Mouse (Mus musculus): ENCODE measurements around the gene Ugt2b34. TPM values are rescaled to one million over a fixed set of nuclear protein-coding genes. Genes with fewer than 3 reads are reported as not detected.

The Ugt2b34 gene
- total RNA-seq, 2 experiments from 2014 or later: not detected

Other genes with a start within 250 kb of the Ugt2b34 start
- gene Tmprss11b, start 230.6 kb downstream of the Ugt2b34 start, total RNA-seq (2014; fragmentation: Nextera tagmentation): not detected in 2 replicates
- gene Tmprss11b, start 230.6 kb downstream of the Ugt2b34 start, total RNA-seq (2017): not detected in 2 replicates
- gene Tmprss11e, start 161.1 kb downstream of the Ugt2b34 start, total RNA-seq (2014; fragmentation: Nextera tagmentation): not detected in 2 replicates
- gene Tmprss11e, start 161.1 kb downstream of the Ugt2b34 start, total RNA-seq (2017): not detected in 2 replicates
- gene Ythdc1, start 102.7 kb downstream of the Ugt2b34 start, total RNA-seq (2014; fragmentation: Nextera tagmentation): 82.5 and 97.7 TPM in 2 replicates
- 134 and 171 TPM in 2 replicates for gene Ythdc1, start 102.7 kb downstream of the Ugt2b34 start, total RNA-seq (2017)
- gene Ugt2b1, start 19.6 kb upstream of the Ugt2b34 start, total RNA-seq (2014; fragmentation: Nextera tagmentation): not detected in 2 replicates
- not detected in 2 replicates for gene Ugt2b1, start 19.6 kb upstream of the Ugt2b34 start, total RNA-seq (2017)
- gene Ugt2b35, start 93.9 kb upstream of the Ugt2b34 start, total RNA-seq (2014; fragmentation: Nextera tagmentation): not detected in 2 replicates
- gene Ugt2b35, start 93.9 kb upstream of the Ugt2b34 start, total RNA-seq (2017): not detected in 2 replicates
- not detected in 2 replicates for gene Ugt2b36, start 185.6 kb upstream of the Ugt2b34 start, total RNA-seq (2014; fragmentation: Nextera tagmentation)
- gene Ugt2b36, start 185.6 kb upstream of the Ugt2b34 start, total RNA-seq (2017): not detected in 2 replicates
- not detected in 2 replicates for gene Ugt2b5, start 233.4 kb upstream of the Ugt2b34 start, total RNA-seq (2014; fragmentation: Nextera tagmentation)
- not detected in 2 replicates for gene Ugt2b5, start 233.4 kb upstream of the Ugt2b34 start, total RNA-seq (2017)

All from megakaryocyte-erythroid progenitor cell, adult 5-6 weeks (primary cell).